Mouse (Mus musculus) inflammation-experienced regulatory T-cells, adult 16 weeks (primary cell): Measurements from ENCODE around the gene Nfkbid. TPM values are rescaled to one million over a fixed set of nuclear protein-coding genes. Genes with fewer than 3 reads are reported as not detected.

ENCODE experiments used
- polyA plus RNA-seq: library from polyadenylated mRNA; unstranded; fragments of 100-300 nt; shearing (Covaris generic); gene quantifications from one replicate; pipeline ENCODE4 v1.2.1, GENCODE M21; 2017

Nfkbid gene
- polyA plus RNA-seq: 110 TPM

DNA sequence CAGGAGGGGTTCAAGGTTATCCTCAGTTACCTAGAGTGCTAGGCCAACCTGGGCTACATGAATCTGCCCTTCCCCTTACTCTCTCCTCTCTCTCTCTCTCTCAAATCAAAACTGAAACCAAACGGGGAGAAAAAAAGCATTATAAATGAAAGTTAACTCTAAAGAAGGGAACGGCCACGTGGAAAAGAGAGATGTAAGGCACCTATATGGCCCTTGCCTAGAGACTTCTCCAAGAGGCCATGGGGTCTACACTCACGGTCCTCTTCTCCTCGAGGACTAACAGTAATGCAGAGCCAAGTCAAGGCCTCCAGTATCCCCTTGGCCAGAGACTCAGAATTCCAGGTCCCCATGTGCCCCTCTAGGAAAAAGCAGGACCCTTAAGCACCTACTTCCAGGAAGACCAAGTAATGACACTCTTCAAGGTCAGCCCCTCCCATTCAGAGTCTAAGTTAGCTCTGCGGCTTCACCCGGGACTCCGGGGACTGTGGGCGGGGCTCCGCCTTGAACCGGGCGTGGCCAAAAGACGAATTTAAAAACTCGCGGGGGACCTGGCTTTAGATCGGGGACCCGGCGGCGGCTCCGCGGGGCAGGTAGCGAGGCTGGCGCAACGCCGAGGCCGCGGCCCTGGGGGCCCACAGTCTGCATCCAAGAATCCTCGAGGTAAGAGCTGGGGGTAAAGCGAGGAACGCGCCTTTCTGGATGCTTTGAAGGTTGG is at the start of gene Nfkbid:
Nfkbid (plus strand) TSS at position 558 of the 715 bp plus-strand sequence.

DNA sequence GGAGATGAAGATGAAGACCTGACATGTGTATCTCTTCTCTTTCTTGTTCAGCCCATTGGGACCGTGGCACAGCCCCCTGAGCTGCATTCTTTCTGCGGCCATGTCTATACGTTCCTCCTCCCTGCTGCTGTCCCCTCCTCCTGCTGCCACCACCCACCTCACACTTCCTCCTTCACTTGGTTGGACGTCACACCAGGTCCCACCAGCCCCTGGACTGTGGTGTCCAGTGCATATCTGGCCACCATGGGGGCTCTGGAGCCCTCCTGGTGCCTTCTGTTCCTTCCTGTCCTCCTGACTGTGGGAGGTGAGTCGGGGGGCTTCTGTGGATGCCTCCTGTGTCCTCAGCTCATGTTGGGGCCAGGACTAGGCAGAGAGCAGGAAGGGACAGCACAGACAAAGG is 7.9 kb upstream of the Nfkbid start, which contains the start of gene Tyrobp:
Tyrobp (plus strand) TSS at position 165 of the 400 bp plus-strand sequence.

DNA sequence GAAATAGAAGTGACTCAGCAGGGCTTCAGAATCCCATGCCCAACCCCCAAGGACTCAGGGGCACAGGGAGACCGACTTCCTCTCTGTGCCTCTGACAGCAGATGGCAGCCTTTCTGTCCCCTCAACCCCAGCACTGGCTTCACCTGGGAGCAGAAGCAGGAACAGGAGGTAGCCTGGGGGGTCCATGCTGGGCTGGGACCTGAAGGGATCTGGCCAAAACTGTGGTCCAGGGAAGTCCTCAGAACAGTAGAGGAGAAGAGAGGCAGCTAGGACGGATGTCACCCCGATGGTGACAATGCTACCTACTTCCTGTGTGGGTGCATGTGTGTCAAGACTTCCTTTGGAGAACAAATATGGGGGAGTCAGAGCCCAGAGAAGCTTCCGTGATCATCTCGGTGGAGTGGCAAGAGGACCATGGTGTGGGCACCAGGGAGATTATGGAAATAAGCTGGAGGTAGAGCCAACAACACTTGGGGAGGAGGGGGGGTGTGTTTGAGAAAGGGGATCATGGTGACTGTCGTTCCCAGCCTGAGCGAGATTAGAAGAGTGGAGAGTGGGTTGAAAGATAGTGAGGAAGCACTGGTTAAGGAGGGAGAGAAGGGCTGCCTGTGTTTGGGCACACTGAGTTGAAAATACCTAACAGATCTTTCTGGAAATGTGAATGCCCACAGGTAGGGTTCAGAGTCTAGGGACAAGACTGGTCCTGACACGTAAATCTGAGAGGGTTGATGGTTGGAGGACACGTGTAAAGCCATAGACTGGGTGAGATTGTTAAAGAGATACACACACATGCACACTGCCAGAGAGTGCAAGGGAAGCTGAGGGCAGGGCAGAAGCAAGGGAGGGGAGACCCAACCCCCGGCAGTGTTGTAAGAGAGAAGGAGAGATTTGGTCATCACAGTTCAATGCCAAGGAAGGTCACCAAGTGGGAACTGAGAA is 1.7 kb upstream of the Nfkbid start, which contains the start of gene Hcst:
Hcst (minus strand) TSS at position 294 of the 939 bp plus-strand sequence.

DNA sequence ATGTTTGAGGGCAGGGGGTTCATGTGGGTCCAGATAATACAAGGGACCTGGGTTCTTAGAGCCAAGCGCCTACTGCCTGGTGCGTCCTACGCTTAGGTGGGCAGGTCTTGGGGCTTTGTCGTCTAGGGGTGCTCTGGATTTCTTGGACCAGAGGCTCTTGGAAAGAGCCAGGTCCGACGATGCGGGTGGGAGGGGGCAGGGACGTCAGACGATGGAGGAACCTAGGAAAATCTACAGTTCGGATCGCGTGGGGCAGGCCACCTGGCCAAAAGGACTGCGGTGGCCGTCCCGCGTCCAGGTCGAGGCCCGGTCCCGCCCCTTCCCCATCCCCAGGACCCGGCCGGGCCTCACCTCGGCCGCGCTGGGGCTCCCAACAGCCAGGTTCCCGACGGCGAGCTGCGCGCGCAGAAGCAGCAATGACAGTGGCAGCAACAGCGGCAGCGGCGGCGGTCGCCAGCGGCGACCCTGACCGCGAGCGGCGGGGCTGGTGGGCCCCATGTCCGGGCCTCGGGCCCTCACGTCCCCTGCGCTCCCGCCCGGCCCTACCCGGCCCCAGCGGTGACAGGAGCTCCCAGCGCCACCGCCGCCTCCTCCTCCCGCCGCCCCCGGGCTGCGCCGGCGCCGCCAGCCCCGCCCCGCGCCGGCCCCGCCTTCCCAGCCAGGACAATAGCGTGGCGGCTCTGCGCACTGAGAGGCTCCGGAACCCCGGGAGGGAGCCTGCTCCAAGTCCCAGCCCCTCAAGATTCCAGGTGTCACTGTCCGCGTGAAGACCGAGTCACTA is 23.6 kb downstream of the Nfkbid start, which contains the start of gene Aplp1:
Aplp1 (minus strand) TSS at position 565 of the 781 bp plus-strand sequence.

DNA sequence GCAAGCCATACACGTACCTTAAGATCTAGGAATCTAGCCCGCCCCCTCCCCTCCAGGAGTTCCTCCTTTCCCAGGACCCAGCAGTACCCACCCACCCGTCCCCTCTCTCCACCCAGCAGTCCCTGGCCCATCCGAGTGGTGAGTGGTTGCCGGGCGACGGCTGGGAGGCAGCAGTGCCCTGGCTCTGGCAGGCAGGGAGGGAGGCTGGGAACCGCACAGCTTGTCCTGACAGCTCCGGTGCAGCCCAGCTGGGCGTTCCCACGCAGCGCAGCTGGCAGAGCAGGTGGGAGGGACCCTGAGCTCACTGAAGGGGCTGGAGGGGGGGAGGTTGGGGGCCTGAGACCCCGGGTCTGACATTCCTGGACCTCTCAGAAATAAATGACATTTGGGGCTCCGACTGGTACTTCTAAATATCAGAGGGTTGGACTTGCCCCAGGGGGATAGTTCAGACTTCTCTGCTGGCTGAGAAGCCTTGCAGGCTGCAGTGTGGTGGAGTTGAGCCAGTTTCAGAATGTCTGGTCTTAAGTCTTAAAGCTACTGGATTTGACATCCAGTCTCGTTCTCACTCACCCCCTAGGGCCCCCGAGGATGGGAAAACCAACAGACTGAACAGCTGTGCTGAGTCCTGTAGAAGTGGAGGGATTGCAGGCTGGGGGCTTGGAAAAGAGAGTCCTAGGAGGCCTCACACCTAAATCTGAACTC is 36.2 kb downstream of the Nfkbid start, which contains the start of the genes Kirrel2 and Nphs1:
Kirrel2 (minus strand) TSS at position 62 of the 702 bp plus-strand sequence.
Nphs1 (plus strand) TSS at position 687 of the 702 bp plus-strand sequence.

Other genes with a start within 250 kb of the Nfkbid start
- gene Cox7a1, start 237.6 kb upstream of the Nfkbid start, polyA plus RNA-seq: 1.4 TPM
- gene Capns1, start 222.9 kb upstream of the Nfkbid start, polyA plus RNA-seq: 70.0 TPM
- 55.8 TPM for gene Polr2i, start 189.8 kb upstream of the Nfkbid start, polyA plus RNA-seq
- 123 TPM for gene Tbcb, start 189.5 kb upstream of the Nfkbid start, polyA plus RNA-seq
- not detected for gene Ovol3, start 186.0 kb upstream of the Nfkbid start, polyA plus RNA-seq
- gene Thap8, start 141.6 kb upstream of the Nfkbid start, polyA plus RNA-seq: 0.66 TPM
- 7.5 TPM for gene Wdr62, start 141.3 kb upstream of the Nfkbid start, polyA plus RNA-seq
- 9.6 TPM for gene Clip3, start 130.0 kb upstream of the Nfkbid start, polyA plus RNA-seq
- 178 TPM for gene Alkbh6, start 113.0 kb upstream of the Nfkbid start, polyA plus RNA-seq
- 18.4 TPM for gene Syne4, start 106.9 kb upstream of the Nfkbid start, polyA plus RNA-seq
- not detected for gene E130208F15Rik, start 100.0 kb upstream of the Nfkbid start, polyA plus RNA-seq
- gene Sdhaf1, start 97.8 kb upstream of the Nfkbid start, polyA plus RNA-seq: 11.3 TPM
- not detected for gene Lrfn3, start 59.0 kb upstream of the Nfkbid start, polyA plus RNA-seq
- 14.5 TPM for gene Tyrobp, start 8.0 kb upstream of the Nfkbid start, polyA plus RNA-seq
- gene Hcst, start 1.9 kb upstream of the Nfkbid start, polyA plus RNA-seq: 407 TPM
- 7.7 TPM for gene Aplp1, start 23.8 kb downstream of the Nfkbid start, polyA plus RNA-seq
- gene Kirrel2, start 36.0 kb downstream of the Nfkbid start, polyA plus RNA-seq: not detected
- not detected for gene Nphs1, start 36.6 kb downstream of the Nfkbid start, polyA plus RNA-seq
- not detected for gene Prodh2, start 71.9 kb downstream of the Nfkbid start, polyA plus RNA-seq
- gene Arhgap33, start 113.3 kb downstream of the Nfkbid start, polyA plus RNA-seq: 1.5 TPM
- gene Hspb6, start 130.4 kb downstream of the Nfkbid start, polyA plus RNA-seq: 3.7 TPM
- gene Proser3, start 130.6 kb downstream of the Nfkbid start, polyA plus RNA-seq: 10.8 TPM
- 102 TPM for gene Lin37, start 138.1 kb downstream of the Nfkbid start, polyA plus RNA-seq
- 47.4 TPM for gene U2af1l4, start 141.6 kb downstream of the Nfkbid start, polyA plus RNA-seq
- gene Gm49396, start 141.6 kb downstream of the Nfkbid start, polyA plus RNA-seq: 122 TPM
- gene Psenen, start 141.9 kb downstream of the Nfkbid start, polyA plus RNA-seq: 244 TPM
- gene Igflr1, start 143.7 kb downstream of the Nfkbid start, polyA plus RNA-seq: 235 TPM
- 10.1 TPM for gene Kmt2b, start 167.0 kb downstream of the Nfkbid start, polyA plus RNA-seq
- gene Zbtb32, start 177.2 kb downstream of the Nfkbid start, polyA plus RNA-seq: 19.2 TPM
- 0.82 TPM for gene Upk1a, start 191.1 kb downstream of the Nfkbid start, polyA plus RNA-seq
- 664 TPM for gene Cox6b1, start 204.4 kb downstream of the Nfkbid start, polyA plus RNA-seq
- gene Etv2, start 214.1 kb downstream of the Nfkbid start, polyA plus RNA-seq: not detected
- gene Rbm42, start 228.6 kb downstream of the Nfkbid start, polyA plus RNA-seq: 224 TPM
- gene Haus5, start 243.3 kb downstream of the Nfkbid start, polyA plus RNA-seq: 41.2 TPM
- gene Pmis2, start 249.9 kb downstream of the Nfkbid start, polyA plus RNA-seq: not detected